Mouse (Mus musculus): Measurements from ENCODE around the gene Numa1. TPM values are rescaled to one million over a fixed set of nuclear protein-coding genes. Genes with fewer than 3 reads are reported as not detected.
A peak's percentile ranks its signal among the peaks of the same experiment; 100 is the strongest.

Gene Numa1
- polyA plus RNA-seq, 1 experiment from 2014 or later, result 56.5 TPM

DNA sequence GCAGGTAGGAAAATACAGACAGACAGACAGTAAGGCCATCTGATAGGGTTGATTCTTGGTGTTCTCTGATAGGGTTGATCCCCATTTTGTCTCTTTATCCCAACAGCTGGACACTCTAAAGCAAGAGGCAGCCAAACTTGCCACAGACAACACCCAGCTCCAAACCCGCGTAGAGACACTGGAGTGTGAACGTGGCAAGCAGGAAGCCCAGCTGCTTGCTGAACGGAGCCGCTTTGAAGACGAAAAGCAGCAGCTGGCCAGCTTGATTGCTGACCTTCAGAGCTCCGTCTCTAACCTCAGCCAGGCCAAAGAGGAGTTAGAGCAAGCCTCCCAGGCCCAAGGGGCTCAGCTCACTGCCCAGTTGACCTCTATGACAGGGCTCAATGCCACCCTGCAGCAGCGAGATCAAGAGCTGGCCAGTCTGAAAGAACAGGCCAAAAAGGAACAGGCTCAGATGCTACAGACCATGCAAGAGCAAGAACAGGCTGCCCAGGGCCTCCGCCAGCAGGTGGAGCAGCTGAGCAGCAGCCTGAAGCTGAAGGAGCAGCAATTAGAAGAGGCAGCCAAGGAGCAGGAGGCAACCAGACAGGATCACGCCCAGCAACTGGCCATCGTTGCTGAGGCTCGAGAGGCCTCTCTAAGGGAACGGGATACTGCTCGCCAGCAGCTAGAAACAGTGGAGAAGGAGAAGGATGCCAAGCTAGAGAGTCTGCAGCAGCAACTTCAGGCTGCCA is 64.5 kb downstream of the Numa1 start:
- Histone ChIP-seq H3K27ac (0 out of 2 replicates have a peak overlapping the region, but pooled peaks have one; percentile 48), H3K9ac (no peak overlapping the region), H3K36me3 (peaks cover 82% of the 10 kb centered on the region), H3K9me3 (no peaks in the 10 kb centered on the region), H3K4me2 (no peak overlapping the region), H3K4me1 (no peaks in the 10 kb centered on the region), H3K27me3 (replicated peaks) (no peaks in the 10 kb centered on the region), H3K4me3 (replicated peaks) (no peak overlapping the region)
- ATAC-seq (ENCODE audit: insufficient read depth, low FRiP score, low read depth), result peak; percentile 54; the same call in 1 of the 2 replicates
- WGBS, result 59% methylated on average over 14 of the region's 14 CpGs

DNA sequence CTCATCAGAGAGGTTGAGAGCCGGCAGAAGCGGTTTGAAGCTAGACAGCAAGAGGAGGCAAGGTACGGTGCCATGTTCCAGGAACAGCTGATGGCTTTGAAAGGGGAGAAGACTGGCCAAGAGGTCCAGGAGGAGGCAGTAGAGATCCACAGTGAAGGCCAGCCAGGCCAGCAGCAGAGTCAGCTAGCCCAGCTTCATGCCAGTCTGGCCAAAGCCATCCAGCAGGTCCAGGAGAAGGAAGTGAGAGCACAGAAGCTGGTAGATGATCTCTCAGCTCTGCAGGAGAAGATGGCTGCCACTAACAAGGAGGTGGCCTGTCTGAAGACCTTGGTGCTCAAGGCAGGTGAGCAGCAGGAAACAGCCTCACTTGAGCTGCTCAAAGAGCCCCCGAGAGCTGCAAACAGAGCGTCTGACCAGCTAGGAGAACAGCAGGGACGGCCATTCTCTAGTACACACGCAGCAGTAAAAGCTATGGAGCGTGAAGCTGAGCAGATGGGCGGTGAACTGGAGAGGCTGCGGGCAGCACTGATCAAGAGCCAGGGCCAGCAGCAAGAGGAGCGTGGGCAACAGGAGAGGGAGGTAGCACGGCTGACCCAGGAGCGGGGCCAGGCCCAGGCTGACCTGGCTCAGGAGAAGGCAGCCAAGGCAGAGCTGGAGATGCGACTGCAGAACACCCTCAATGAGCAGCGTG is 65.7 kb downstream of the Numa1 start:
- Histone ChIP-seq H3K27me3 (replicated peaks) (no peaks in the 10 kb centered on the region), H3K4me3 (replicated peaks) (no peak overlapping the region), H3K36me3 (peaks cover 71% of the 10 kb centered on the region), H3K4me1 (no peaks in the 10 kb centered on the region), H3K4me2 (no peak overlapping the region), H3K9me3 (no peaks in the 10 kb centered on the region), H3K27ac (no peak overlapping the region), H3K9ac (no peak overlapping the region)
- ATAC-seq (ENCODE audit: insufficient read depth, low FRiP score, low read depth), result no peak
- 96% methylated on average over 15 of the region's 15 CpGs for WGBS

DNA sequence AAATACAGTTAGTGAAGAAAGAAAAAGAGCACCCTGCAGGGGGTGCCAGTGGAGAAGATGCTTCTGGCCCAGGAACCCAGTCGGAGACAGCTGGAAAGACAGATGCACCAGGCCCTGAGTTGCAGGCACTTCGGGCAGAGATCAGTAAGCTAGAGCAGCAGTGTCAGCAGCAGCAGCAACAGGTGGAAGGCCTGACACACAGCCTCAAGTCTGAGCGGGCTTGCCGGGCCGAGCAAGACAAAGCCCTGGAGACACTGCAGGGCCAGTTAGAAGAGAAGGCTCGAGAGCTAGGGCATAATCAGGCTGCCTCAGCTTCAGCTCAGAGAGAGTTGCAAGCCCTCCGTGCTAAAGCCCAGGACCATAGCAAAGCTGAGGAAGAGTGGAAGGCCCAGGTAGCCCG is 66.4 kb downstream of the Numa1 start:
- Histone ChIP-seq H3K4me1 (no peaks in the 10 kb centered on the region), H3K27ac (no peak overlapping the region), H3K9me3 (no peaks in the 10 kb centered on the region), H3K4me2 (no peak overlapping the region), H3K9ac (no peak overlapping the region), H3K36me3 (peaks cover 67% of the 10 kb centered on the region), H3K4me3 (replicated peaks) (no peak overlapping the region), H3K27me3 (replicated peaks) (no peaks in the 10 kb centered on the region)
- no peak for ATAC-seq (ENCODE audit: insufficient read depth, low FRiP score, low read depth)
- WGBS, result 91% methylated on average over 8 of the region's 8 CpGs

DNA sequence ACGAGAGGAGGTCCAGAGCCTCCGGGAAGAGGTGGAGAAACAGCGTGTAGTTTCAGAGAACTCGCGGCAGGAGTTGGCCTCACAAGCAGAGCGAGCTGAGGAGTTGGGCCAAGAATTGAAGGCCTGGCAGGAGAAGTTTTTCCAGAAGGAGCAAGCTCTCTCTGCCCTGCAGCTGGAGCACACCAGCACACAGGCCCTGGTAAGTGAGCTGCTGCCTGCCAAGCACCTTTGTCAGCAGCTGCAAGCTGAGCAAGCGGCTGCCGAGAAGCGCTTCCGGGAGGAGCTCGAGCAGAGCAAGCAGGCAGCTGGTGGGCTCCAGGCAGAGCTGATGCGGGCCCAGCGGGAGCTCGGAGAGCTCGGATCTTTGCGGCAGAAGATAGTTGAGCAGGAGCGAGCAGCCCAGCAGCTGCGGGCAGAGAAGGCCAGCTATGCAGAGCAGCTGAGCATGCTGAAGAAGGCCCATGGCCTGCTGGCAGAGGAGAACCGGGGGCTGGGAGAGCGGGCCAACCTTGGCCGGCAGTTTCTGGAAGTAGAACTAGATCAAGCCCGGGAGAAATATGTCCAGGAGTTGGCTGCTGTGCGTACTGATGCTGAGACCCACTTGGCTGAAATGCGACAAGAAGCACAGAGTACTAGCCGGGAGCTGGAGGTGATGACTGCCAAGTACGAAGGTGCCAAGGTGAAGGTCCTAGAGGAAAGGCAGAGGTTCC is 67.2 kb downstream of the Numa1 start:
- Histone ChIP-seq H3K9me3 (no peaks in the 10 kb centered on the region), H3K36me3 (peaks cover 62% of the 10 kb centered on the region), H3K4me2 (no peak overlapping the region), H3K9ac (no peak overlapping the region), H3K4me1 (no peaks in the 10 kb centered on the region), H3K4me3 (replicated peaks) (no peak overlapping the region), H3K27ac (no peak overlapping the region), H3K27me3 (replicated peaks) (no peaks in the 10 kb centered on the region)
- 90% methylated on average over 26 of the region's 26 CpGs for WGBS
- ATAC-seq (ENCODE audit: insufficient read depth, low FRiP score, low read depth), result no peak

DNA sequence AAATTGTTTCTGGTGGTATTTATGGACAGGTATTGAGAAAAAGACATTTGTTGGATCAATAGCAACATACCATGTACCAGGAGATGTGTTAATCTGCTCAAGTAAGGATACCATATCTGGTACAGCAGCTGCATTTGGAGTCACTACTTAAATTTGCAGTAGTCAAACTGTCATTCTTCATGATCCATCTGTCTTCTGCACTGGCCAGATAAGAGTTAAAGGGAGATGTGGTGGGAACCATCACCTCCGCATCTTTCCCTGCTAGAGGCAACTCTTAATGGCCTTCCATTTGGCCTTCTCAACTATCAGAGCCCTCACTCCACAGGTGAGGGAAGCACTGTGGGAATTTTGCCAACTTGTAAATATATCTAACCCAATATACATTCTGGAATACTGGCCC is 72.6 kb downstream of the Numa1 start:
- no peaks in the 10 kb centered on the region for H3K4me1 ChIP-seq
- no peak for ATAC-seq (ENCODE audit: insufficient read depth, low FRiP score, low read depth)

DNA sequence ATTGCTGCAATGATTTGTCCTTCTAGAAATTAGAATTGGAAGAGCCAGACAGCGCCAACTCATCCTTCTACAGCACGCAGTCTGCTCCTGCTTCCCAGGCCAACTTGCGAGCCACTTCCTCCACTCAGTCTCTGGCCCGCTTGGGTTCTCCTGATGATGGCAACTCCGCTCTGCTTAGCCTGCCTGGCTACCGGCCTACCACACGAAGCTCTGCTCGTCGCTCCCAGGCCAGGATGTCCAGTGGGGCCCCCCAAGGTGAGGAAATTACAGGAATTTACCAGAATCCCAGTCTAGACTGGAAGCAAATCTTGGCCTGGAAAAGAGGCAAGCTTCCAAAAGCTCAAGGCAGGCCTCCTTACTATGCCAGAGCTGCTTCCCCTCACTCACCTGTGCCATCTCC is 77.9 kb downstream of the Numa1 start:
- Histone ChIP-seq H3K9ac (no peak overlapping the region), H3K4me1 (no peaks in the 10 kb centered on the region), H3K27ac (no peak overlapping the region), H3K4me3 (replicated peaks) (no peak overlapping the region), H3K27me3 (replicated peaks) (no peaks in the 10 kb centered on the region), H3K4me2 (no peak overlapping the region), H3K9me3 (no peaks in the 10 kb centered on the region), H3K36me3 (peaks cover 93% of the 10 kb centered on the region)
- no peak for ATAC-seq (ENCODE audit: insufficient read depth, low FRiP score, low read depth)
- 88% methylated on average over 9 of the region's 9 CpGs for WGBS

More for the DNA sequence above, 72.6 kb downstream of the Numa1 start:
- no peaks in the 10 kb centered on the region for H3K9me3 ChIP-seq
- H3K9ac ChIP-seq, result no peak overlapping the region
- H3K36me3 ChIP-seq, result peaks cover 66% of the 10 kb centered on the region
- no peak overlapping the region for H3K4me2 ChIP-seq
- no peaks in the 10 kb centered on the region for H3K27me3 ChIP-seq (replicated peaks)
- H3K4me3 ChIP-seq (replicated peaks), result no peak overlapping the region
- WGBS, result 68% methylated on average over 1 of the region's 1 CpGs
- H3K27ac ChIP-seq, result no peak overlapping the region

DNA sequence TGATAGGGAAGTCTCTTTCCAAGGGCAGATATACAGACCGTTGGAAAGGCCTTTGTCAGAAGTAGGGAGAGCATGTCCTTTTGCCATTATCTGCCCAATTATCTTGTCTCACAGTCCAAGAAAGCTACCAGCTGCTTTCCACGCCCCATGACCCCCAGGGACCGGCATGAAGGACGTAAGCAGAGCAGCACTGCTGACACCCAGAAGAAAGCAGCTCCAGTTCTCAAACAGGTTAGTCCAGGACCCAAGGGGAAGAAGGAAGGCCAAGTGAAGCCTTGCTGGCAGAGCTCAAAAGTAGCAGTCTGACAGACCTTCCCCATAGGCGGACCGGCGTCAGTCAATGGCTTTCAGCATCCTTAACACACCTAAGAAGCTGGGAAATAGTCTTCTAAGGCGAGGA is 79.5 kb downstream of the Numa1 start:
- no peak for ATAC-seq (ENCODE audit: insufficient read depth, low FRiP score, low read depth)
- Histone ChIP-seq H3K4me3 (replicated peaks) (no peak overlapping the region), H3K4me2 (no peak overlapping the region), H3K27me3 (replicated peaks) (no peaks in the 10 kb centered on the region), H3K9ac (no peak overlapping the region), H3K9me3 (no peaks in the 10 kb centered on the region), H3K27ac (no peak overlapping the region), H3K4me1 (no peaks in the 10 kb centered on the region), H3K36me3 (peaks cover 83% of the 10 kb centered on the region)
- 84% methylated on average over 8 of the region's 8 CpGs for whole genome bisulfite sequencing

DNA sequence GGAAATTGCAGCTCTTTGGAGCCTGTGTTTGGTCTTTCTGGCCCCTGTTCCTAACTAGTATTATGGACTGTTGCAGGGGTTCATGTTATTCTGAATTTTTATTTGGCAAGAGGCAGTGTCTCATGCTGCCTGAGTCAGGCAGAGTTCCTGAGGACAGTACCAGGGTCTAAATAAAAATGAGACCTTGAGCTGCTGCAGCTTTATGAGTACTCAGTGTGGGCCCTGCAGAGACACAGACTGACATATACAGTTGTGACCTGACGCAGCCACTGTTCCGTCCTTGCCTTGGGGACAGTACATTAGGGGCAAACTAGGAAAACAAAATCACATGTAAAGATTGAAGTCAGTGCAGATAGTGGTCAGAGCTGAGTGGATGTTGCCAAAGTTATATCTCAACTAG is 81.1 kb downstream of the Numa1 start:
- no peak overlapping the region for H3K4me3 ChIP-seq (replicated peaks)
- no peaks in the 10 kb centered on the region for H3K4me1 ChIP-seq
- no peak overlapping the region for H3K9ac ChIP-seq
- no peak for ATAC-seq (ENCODE audit: insufficient read depth, low FRiP score, low read depth)
- no peak overlapping the region for H3K27ac ChIP-seq
- H3K9me3 ChIP-seq, result no peaks in the 10 kb centered on the region
- peaks cover 77% of the 10 kb centered on the region for H3K36me3 ChIP-seq
- H3K4me2 ChIP-seq, result no peak overlapping the region
- H3K27me3 ChIP-seq (replicated peaks), result no peaks in the 10 kb centered on the region
- WGBS, result 83% methylated on average over 2 of the region's 2 CpGs

DNA sequence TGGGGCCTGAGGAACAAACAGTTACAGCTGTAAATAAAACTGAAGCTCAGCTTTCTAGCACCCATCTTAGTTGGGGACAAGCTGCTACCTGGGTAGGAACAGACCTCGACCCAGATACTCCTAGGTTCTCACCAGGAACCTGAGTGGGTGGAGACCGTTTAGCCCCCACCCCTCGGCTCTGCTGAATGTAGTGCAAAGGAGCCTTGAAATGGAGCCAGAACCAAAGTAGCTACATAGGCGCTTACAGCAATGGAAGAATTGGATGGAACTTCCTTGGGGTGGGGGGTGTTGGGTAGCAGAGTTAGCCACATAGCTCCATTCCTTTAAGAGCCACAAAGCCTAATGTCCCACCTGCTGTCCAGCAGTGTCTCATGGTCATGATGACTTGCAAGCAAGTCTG is 83.0 kb downstream of the Numa1 start:
- ATAC-seq (ENCODE audit: insufficient read depth, low FRiP score, low read depth), result no peak
- WGBS, result 76% methylated on average over 4 of the region's 4 CpGs

DNA sequence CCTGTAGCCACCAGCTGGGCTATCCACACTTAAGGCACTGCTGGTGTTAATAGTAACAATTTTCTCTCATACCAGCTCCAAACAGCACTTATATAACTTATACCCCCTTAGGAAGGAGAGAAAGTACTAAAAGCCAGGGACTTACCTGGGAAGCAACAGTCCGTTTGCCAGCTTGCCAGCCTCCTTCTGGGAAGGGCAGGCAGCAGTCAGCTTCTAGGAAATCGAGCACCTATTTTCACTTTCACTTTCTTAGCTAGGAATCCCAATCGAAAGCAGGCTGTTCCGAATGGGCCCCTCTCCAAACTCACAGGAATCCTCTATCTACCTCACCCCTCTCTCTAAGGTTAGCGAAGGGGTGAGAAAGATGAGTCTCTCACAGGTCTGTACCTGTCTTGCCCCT is 83.5 kb downstream of the Numa1 start:
- no peaks in the 10 kb centered on the region for H3K9me3 ChIP-seq
- no peak overlapping the region for H3K4me2 ChIP-seq
- 0 out of 2 replicates have a peak overlapping the region, but pooled peaks have one; percentile 3 for H3K27ac ChIP-seq
- ATAC-seq (ENCODE audit: insufficient read depth, low FRiP score, low read depth), result no peak
- peaks cover 63% of the 10 kb centered on the region for H3K36me3 ChIP-seq
- 69% methylated on average over 5 of the region's 5 CpGs for WGBS
- H3K4me3 ChIP-seq (replicated peaks), result no peak overlapping the region
- no peaks in the 10 kb centered on the region for H3K27me3 ChIP-seq (replicated peaks)
- no peaks in the 10 kb centered on the region for H3K4me1 ChIP-seq
- H3K9ac ChIP-seq, result no peak overlapping the region

More for the DNA sequence above, 83.0 kb downstream of the Numa1 start:
- H3K27ac ChIP-seq, result no peak overlapping the region
- no peak overlapping the region for H3K4me2 ChIP-seq
- no peaks in the 10 kb centered on the region for H3K9me3 ChIP-seq
- H3K4me3 ChIP-seq (replicated peaks), result no peak overlapping the region
- H3K9ac ChIP-seq, result no peak overlapping the region
- H3K27me3 ChIP-seq (replicated peaks), result no peaks in the 10 kb centered on the region
- H3K4me1 ChIP-seq, result no peaks in the 10 kb centered on the region
- peaks cover 65% of the 10 kb centered on the region for H3K36me3 ChIP-seq

DNA sequence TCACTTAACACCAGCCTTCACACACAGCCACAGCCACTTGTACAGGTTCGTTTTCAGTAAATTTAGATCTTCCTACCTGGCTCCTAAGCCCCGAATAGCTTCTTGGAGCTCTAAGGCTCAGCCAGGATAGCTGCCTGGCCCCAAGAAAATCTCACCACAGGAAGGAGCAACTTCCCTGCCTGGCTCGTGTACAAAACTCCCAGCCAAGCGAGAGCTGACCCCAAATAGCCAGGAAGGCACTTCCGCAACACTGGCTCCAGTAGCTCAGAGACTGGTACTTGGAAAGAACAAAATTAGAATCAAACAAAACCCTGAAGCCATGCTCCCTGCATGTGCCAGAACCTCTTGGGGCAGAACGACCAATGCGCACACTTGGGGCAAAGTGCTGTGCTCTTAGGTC is 84.1 kb downstream of the Numa1 start:
- no peak for ATAC-seq (ENCODE audit: insufficient read depth, low FRiP score, low read depth)
- Histone ChIP-seq H3K4me3 (replicated peaks) (no peak overlapping the region), H3K9me3 (no peaks in the 10 kb centered on the region), H3K4me2 (no peak overlapping the region), H3K27ac (no peak overlapping the region), H3K4me1 (no peaks in the 10 kb centered on the region), H3K9ac (no peak overlapping the region), H3K36me3 (peaks cover 62% of the 10 kb centered on the region), H3K27me3 (replicated peaks) (no peaks in the 10 kb centered on the region)
- WGBS, result 76% methylated on average over 7 of the region's 7 CpGs

DNA sequence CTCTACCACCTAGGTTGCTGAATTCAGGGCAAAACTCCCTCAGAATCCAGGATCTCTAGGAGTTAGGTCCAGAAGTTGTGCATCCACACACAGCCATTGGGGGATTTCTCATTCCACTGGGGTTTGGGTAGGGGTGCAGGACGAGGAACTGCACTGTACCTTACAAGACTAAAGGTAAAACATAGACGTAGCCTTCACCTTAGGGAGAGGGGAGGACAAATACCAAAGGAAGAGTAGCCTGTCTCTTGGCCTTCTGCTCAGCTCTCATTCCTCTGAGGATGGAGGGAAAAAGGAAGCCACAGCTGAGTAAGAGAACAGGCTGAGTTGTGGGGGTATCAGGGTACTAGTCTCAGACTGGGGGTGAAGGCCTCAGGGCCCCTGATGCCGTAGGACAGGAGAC is 84.7 kb downstream of the Numa1 start, which contains the start of gene Il18bp:
Gene Il18bp, minus strand, starts transcription at position 101 of the 400 bp plus-strand sequence.
- ATAC-seq (ENCODE audit: insufficient read depth, low FRiP score, low read depth), result no peak
- Histone ChIP-seq H3K9me3 (no peaks in the 10 kb centered on the region), H3K9ac (no peak within 1 kb of the TSS), H3K4me3 (replicated peaks) (no peak within 1 kb of the TSS), H3K27ac (0 out of 2 replicates have a peak within 1 kb of the TSS, but pooled peaks have one; percentile 3), H3K36me3 (peaks cover 56% of the 10 kb centered on the region), H3K27me3 (replicated peaks) (no peaks in the 10 kb centered on the region), H3K4me2 (no peak within 1 kb of the TSS), H3K4me1 (no peaks in the 10 kb centered on the region)
- WGBS, result 86% methylated on average over 3 of the region's 3 CpGs
